Mouse (Mus musculus) C2C12 (cell line): Measurements from ENCODE around the gene Socs3.

Experiments
- CEBPB ChIP-seq: IDR thresholded peaks from one replicate; pipeline ENCODE4 v1.6.1; 2011; ENCODE audit warnings: low read depth, mild to moderate bottlenecking, control low read depth, moderate library complexity
- CTCF ChIP-seq: IDR thresholded peaks from one replicate; pipeline ENCODE4 v1.5.1; 2011; ENCODE audit not compliant: control insufficient read depth, insufficient read depth, insufficient read length
- MAX ChIP-seq: IDR thresholded peaks from one replicate; pipeline ENCODE4 v1.6.1; 2011; ENCODE audit warnings: mild to moderate bottlenecking, control low read depth
- MYOG ChIP-seq: IDR thresholded peaks from one replicate; pipeline ENCODE4 v1.6.1; 2011; ENCODE audit not compliant: control insufficient read depth, insufficient read length; ENCODE audit errors: extremely low read depth

DNA sequence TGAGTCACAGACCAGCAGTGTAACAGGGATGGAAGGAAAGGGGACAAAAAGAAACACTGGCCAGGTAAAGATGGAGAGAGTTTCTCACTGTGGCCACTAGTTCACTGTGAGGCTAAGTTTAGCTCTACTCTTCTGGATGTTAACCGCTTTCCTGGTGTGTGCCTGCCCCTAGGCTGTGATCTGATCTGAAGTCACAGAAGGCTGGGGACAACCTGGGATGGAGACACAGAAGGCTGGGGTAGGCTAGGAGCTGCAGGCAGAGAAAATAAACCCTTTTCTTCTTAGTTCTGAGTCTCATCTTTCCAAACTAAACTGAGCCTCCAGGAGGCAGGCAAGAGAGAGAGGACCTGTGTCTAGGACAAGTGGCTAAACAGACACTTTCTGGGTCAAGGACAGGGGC is 5.6 kb downstream of the Socs3 start:
- TF ChIP-seq MAX = no peak
- TF ChIP-seq CTCF = no peak
- no peak for TF ChIP-seq CEBPB
- TF ChIP-seq MYOG = no peak
